Mouse (Mus musculus) embryonic facial prominence, embryonic 11.5 days (tissue): ENCODE results near the gene Dysf. TPM values are rescaled to one million over a fixed set of nuclear protein-coding genes. Genes with fewer than 3 reads are reported as not detected.

Experiments used
- ATAC-seq: fragments of 200-750 bp; cut with Nextera tagmentation; replicated peaks from 2 replicates; pipeline ENCODE4 v1.8.0; 2017; ENCODE audit warnings: low read depth; ENCODE audit not compliant: insufficient number of reproducible peaks, low FRiP score, low TSS enrichment
- DNase-seq: peaks from one replicate; pipeline ENCODE4 v3.0.0-alpha.2; 2015; ENCODE audit warnings: low spot score
- H3K27ac ChIP-seq: fragments of 300-500 bp; sonication (generic); replicated peaks from 2 replicates; pipeline ENCODE4 v1.5.1; 2014; ENCODE audit warnings: mild to moderate bottlenecking, low read depth, low read length, control low read depth
- H3K27me3 ChIP-seq: fragments of 300-500 bp; sonication (generic); 2 replicates; pipeline ENCODE4 v1.6.1; 2014; ENCODE audit warnings: mild to moderate bottlenecking, low read length, moderate library complexity, mixed read lengths; ENCODE audit not compliant: control insufficient read depth, insufficient read depth
- H3K36me3 ChIP-seq: fragments of 300-500 bp; sonication (generic); replicated peaks from 2 replicates; pipeline ENCODE4 v1.6.1; 2014; ENCODE audit warnings: low read depth, mild to moderate bottlenecking, low read length, moderate library complexity, mixed read lengths; ENCODE audit not compliant: control insufficient read depth, insufficient read depth
- H3K4me1 ChIP-seq: fragments of 300-500 bp; sonication (generic); 2 replicates; pipeline ENCODE4 v1.6.1; 2014; ENCODE audit warnings: low read length, mixed read lengths; ENCODE audit not compliant: control insufficient read depth, insufficient read depth
- H3K4me2 ChIP-seq: fragments of 300-500 bp; sonication (generic); 2 replicates; pipeline ENCODE4 v1.6.1; 2014; ENCODE audit warnings: low read depth, mild to moderate bottlenecking, control low read depth, low read length, moderate library complexity
- H3K4me3 ChIP-seq: fragments of 300-500 bp; sonication (generic); 2 replicates; pipeline ENCODE4 v1.5.1; 2014; ENCODE audit warnings: low read depth, low read length, control low read depth
- H3K9ac ChIP-seq: fragments of 300-500 bp; sonication (generic); replicated peaks from 2 replicates; pipeline ENCODE4 v1.6.1; 2014; ENCODE audit warnings: mild to moderate bottlenecking, control low read depth, low read length
- H3K9me3 ChIP-seq: fragments of 300-500 bp; sonication (generic); replicated peaks from 2 replicates; pipeline ENCODE4 v1.6.1; 2016; ENCODE audit warnings: mild to moderate bottlenecking, low read length, inconsistent platforms, mixed read lengths; ENCODE audit not compliant: control insufficient read depth
- WGBS: fragments of 180-500 bp; shearing (Covaris S2); extraction: QIAGEN DNeasy Blood & Tissue Kit; methylation state at CpG from one replicate; pipeline ENCODE4 v1.1.7; 2014; 5-methylcytosine and 5-hydroxymethylcytosine counted together
- polyA plus RNA-seq: library from polyadenylated mRNA; unstranded; fragments of >200 nt; fragmentation: Nextera tagmentation; extraction: Ambion mirVana; gene quantifications from 2 replicates; pipeline ENCODE4 v1.2.1, GENCODE M21; 2014

Gene Dysf
- polyA plus RNA-seq, 1 experiment from 2014 or later = 7.8 TPM

- no peak overlapping the region for H3K9ac ChIP-seq
- H3K27me3 ChIP-seq = no peaks in the 10 kb centered on the region
- H3K4me2 ChIP-seq = no peak overlapping the region
- DNase-seq (peak; percentile 40), ATAC-seq (no peak)
- 61% methylated on average over 9 of the region's 9 CpGs for WGBS
- no peak overlapping the region for H3K27ac ChIP-seq
- no peaks in the 10 kb centered on the region for H3K4me1 ChIP-seq
- no peak overlapping the region for H3K4me3 ChIP-seq
- H3K9me3 ChIP-seq = no peaks in the 10 kb centered on the region
- H3K36me3 ChIP-seq = no peaks in the 10 kb centered on the region
Observed at GRCm38 (mm10) chr6:84072574-84072973, 64.2 kb downstream of the Dysf start.

- Histone ChIP-seq H3K36me3 (no peaks in the 10 kb centered on the region), H3K27me3 (no peaks in the 10 kb centered on the region), H3K4me3 (no peak overlapping the region), H3K27ac (no peak overlapping the region), H3K4me2 (no peak overlapping the region), H3K9ac (no peak overlapping the region), H3K9me3 (no peaks in the 10 kb centered on the region), H3K4me1 (no peaks in the 10 kb centered on the region)
- WGBS = 55% methylated on average over 1 of the region's 1 CpGs
- ATAC-seq (peak; percentile 70; the same call in 1 of the 2 replicates), DNase-seq (peak; percentile 64)
Observed at GRCm38 (mm10) chr6:84078172-84078571, 69.8 kb downstream of the Dysf start.

DNA sequence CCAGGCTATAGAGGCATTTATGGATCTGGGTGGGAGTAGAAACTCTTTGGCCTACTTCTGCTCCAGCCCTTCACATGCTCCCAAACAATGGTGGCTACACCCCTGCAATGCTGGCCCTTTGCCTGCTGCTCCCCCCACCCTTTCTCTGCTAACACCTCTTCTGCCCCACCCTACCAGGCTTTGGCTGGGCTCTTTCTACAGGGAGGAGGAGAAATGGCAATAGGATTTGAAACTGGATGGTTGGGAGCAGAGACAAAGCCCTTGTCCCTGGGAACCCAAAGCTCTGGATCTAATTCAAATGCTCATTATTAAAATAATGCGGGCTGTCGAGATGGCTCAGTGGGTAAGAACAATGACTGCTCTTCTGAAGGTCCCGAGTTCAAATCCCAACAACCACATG, 72.2 kb downstream of the Dysf start:
- no peak for ATAC-seq
- Histone ChIP-seq H3K27me3 (no peaks in the 10 kb centered on the region), H3K9ac (no peak overlapping the region), H3K27ac (no peak overlapping the region), H3K4me1 (no peaks in the 10 kb centered on the region), H3K9me3 (no peaks in the 10 kb centered on the region), H3K4me2 (no peak overlapping the region), H3K4me3 (no peak overlapping the region), H3K36me3 (no peaks in the 10 kb centered on the region)
- 77% methylated on average over 3 of the region's 3 CpGs for WGBS
- DNase-seq = no peak

GRCm38 (mm10) chr6:84084757-84085156, 76.4 kb downstream of the Dysf start:
- Histone ChIP-seq H3K9ac (no peak overlapping the region), H3K9me3 (no peaks in the 10 kb centered on the region), H3K27me3 (no peaks in the 10 kb centered on the region), H3K4me3 (no peak overlapping the region), H3K4me1 (no peaks in the 10 kb centered on the region), H3K36me3 (no peaks in the 10 kb centered on the region), H3K27ac (no peak overlapping the region), H3K4me2 (no peak overlapping the region)
- ATAC-seq (no peak), DNase-seq (no peak)
- WGBS = 59% methylated on average over 10 of the region's 10 CpGs

- no peaks in the 10 kb centered on the region for H3K27me3 ChIP-seq
- 0 out of 2 replicates have a peak, but pooled peaks cover 2% of the 10 kb centered on the region for H3K4me1 ChIP-seq
- no peak overlapping the region for H3K4me2 ChIP-seq
- no peaks in the 10 kb centered on the region for H3K36me3 ChIP-seq
- no peak overlapping the region for H3K9ac ChIP-seq
- H3K4me3 ChIP-seq = no peak overlapping the region
- 24% methylated on average over 4 of the region's 4 CpGs for WGBS
- H3K27ac ChIP-seq = no peak overlapping the region
- H3K9me3 ChIP-seq = no peaks in the 10 kb centered on the region
- peak; percentile 63 for ATAC-seq
- DNase-seq = peak; percentile 78
Observed at GRCm38 (mm10) chr6:84093473-84093872, 85.1 kb downstream of the Dysf start.

GRCm38 (mm10) chr6:84094536-84094935, 86.1 kb downstream of the Dysf start:
- Histone ChIP-seq H3K36me3 (no peaks in the 10 kb centered on the region), H3K9me3 (no peaks in the 10 kb centered on the region), H3K9ac (no peak overlapping the region), H3K27me3 (no peaks in the 10 kb centered on the region), H3K4me3 (no peak overlapping the region), H3K27ac (no peak overlapping the region), H3K4me1 (0 out of 2 replicates have a peak, but pooled peaks cover 2% of the 10 kb centered on the region), H3K4me2 (no peak overlapping the region)
- ATAC-seq (no peak), DNase-seq (no peak)
- 86% methylated on average over 8 of the region's 9 CpGs for WGBS

DNA sequence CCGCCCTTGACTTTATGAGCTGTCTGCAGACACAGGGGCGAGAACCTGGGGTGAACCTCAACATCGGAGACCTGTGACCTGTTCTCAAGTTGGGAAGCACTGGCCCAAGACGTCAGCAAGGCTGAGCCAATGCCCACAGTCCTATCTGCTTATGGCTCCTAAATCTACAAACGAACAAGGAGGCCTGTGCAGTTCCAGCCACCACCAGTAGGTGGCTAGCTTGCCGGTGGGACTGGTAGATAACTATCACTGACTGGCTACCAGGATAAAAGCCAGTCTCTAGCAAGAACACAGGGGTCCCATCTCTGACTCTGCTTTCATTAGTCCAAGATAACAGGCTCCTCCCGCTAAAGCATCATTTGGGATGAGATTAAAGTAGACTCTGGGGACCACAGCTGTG, 86.6 kb downstream of the Dysf start:
- 0 out of 2 replicates have a peak, but pooled peaks cover 2% of the 10 kb centered on the region for H3K4me1 ChIP-seq
- no peak overlapping the region for H3K4me2 ChIP-seq
- H3K4me3 ChIP-seq = no peak overlapping the region
- H3K27me3 ChIP-seq = no peaks in the 10 kb centered on the region
- ATAC-seq (no peak), DNase-seq (peak; percentile 91)
- WGBS = 24% methylated on average over 7 of the region's 7 CpGs
- H3K9me3 ChIP-seq = no peaks in the 10 kb centered on the region
- H3K36me3 ChIP-seq = no peaks in the 10 kb centered on the region
- no peak overlapping the region for H3K9ac ChIP-seq
- H3K27ac ChIP-seq = no peak overlapping the region

DNA sequence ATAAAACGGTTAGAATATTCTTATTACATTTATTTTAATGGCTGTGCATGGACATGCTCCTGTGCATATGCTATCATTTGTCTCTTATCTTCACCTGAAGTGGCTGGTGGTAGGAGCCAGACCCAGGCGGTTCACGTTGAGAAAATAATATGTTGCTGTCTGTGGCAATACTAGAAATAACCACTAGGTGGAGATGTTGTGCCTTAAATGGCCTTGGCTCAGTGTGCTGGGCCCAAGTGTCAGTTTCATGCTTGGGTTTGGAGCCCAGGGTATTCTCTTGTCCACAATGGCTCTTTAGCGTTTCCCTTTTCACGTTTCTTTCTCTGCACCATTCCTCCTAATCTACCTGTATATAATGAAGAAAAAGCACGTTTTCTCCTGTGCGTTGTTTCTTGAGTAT, 87.5 kb downstream of the Dysf start:
- Histone ChIP-seq H3K4me2 (no peak overlapping the region), H3K27me3 (no peaks in the 10 kb centered on the region), H3K9me3 (no peaks in the 10 kb centered on the region), H3K9ac (no peak overlapping the region), H3K36me3 (no peaks in the 10 kb centered on the region), H3K4me1 (0 out of 2 replicates have a peak, but pooled peaks cover 2% of the 10 kb centered on the region), H3K27ac (no peak overlapping the region), H3K4me3 (no peak overlapping the region)
- ATAC-seq = peak; percentile 36; the same call in 1 of the 2 replicates
- 18% methylated on average over 7 of the region's 7 CpGs for WGBS
- DNase-seq = peak; percentile 95
